Mouse (Mus musculus) liver, embryonic 14.5 days (tissue): ENCODE data around the gene Shisa5.

Source experiments
- CTCF ChIP-seq: IDR thresholded peaks from 2 replicates; pipeline ENCODE4 v1.5.1; 2016; ENCODE audit warnings: antibody characterized with exemption, low read depth, control low read depth
- EP300 ChIP-seq: IDR thresholded peaks from 2 replicates; pipeline ENCODE4 v1.6.1; 2016; ENCODE audit warnings: antibody characterized with exemption, low read depth

- TF ChIP-seq CTCF, result no peak
- TF ChIP-seq EP300, result no peak
These were observed 63.6 kb downstream of the Shisa5 start for GRCm38 (mm10) chr9:109101933-109102445.
